Mouse (Mus musculus): Measurements from ENCODE around the gene Kcna3.

GRCm38 (mm10) chr3:107037536-107038155, 1.7 kb downstream of the Kcna3 start:
- no peak for TF ChIP-seq POLR2A (IDR thresholded peaks at IDR 0.05; ENCODE audit: control insufficient read depth, low read depth, low read length)
- no peak for TF ChIP-seq CTCF (IDR thresholded peaks at IDR 0.05; ENCODE audit: control insufficient read depth, insufficient read depth, insufficient replicate concordance, low read depth, low read length)
